Mouse (Mus musculus): ENCODE measurements around the gene Ccdc65.

- TF ChIP-seq POLR2A (IDR thresholded peaks at IDR 0.05; ENCODE audit: extremely low read depth, insufficient read depth, low read length) (no peak), CTCF (IDR thresholded peaks at IDR 0.05; ENCODE audit: extremely low read depth, insufficient read depth, low read length) (no peak)
Measured at GRCm38 (mm10) chr15:98727443-98728321, 19.7 kb downstream of the Ccdc65 start, which contains the start of gene Fkbp11.
